Mouse (Mus musculus) CH12F3 (cell line): ENCODE data around the gene Syde2.

Experiments used
- in situ Hi-C: fragments of 300-500 bp; cut with MboI; formaldehyde crosslinking; loops from 2 replicates; pipeline ENCODE4 v1.14.3; 2020; ENCODE audit warnings: low sequenced_read_pairs

The Syde2 gene

DNA sequence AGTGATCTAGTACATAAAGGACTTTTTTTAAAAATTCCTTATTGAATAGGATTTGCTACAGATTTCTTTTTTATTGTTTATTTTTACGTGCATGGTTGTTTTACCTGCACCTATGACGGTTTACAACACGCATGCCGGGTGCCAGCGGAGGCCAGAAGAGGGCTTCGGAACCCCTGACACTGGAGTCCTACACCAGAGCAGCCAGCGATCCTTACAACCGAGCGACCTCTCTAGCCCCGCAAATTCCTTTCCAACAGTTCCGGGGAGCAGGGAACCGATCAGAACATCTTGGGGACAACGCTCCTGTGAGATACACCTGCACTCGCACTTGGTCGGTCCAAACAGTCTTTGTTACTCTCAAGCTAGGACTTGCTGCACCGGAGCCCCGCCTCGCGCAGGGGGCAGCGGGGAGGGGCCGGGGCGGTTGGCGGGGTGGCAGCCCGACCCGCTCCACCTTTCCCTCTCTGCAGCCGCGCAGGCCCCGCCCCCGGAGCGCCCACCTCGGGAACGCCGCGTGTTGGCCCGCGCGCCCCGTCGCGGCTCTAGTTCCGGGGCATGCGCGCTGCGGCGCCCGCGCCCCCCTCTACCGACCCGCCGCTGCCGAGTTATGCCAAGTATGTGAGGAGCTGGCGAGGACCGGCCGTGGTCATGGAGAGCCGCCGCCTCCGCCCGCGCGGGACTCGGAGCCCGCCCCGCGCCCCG lies at the start of gene Syde2:
Syde2 (plus strand) TSS at position 603 of the 702 bp plus-strand sequence.
- in situ Hi-C loops: no loop called here

DNA sequence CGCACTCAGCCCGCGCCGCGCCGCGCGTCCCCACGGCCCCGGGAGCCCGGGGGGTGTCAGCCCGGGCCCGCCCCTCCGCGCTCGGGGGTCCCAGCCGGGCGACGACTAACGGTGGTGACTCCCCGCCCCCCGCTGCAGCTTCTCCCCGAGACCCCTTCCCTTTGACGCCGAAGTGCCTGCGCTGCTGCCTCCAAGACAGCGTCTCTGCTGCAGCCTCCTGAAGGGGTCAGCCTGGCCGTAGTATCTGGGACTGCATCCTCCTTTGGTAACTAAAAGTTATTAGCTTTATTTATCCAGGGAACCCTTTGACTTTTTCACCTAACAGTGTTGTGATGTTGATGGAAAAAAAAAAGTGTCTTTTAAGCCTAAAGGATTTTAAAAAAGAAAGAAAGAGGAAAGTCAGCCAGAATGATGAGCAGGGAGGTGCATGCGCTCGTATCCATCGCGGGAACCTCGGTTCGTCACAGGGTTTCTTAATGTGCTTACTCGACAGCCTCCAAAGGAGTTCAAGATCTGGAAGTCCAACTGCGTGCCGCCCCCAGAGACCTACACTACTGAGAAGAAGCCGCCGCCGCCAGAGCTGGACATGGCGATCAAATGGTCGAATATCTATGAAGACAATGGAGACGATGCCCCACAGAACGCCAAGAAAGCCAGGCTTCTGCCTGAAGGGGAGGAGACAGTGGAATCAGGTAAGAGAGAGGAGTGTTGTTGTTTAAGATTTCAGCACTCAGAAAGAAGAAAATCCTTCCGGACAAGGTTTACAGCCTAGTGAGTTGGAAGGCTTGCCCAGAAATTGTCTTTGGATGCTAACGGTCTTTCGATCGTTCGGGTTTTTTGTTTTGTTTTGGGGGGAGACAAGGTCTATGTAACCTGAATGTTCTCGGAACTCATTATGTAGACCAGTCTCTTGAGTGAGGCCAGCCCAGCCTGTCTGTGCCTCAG lies 49.0 kb upstream of the Syde2 start:
- in situ Hi-C loops: no loop called here

- in situ Hi-C loops: no loop called here
These were observed 48.3 kb upstream of the Syde2 start for GRCm38 (mm10) chr3:145939402-145939801.

GRCm38 (mm10) chr3:145939971-145940370 lies 47.7 kb upstream of the Syde2 start:
- in situ Hi-C loops: loop anchor here (10.0 kb wide), 2 partner anchors 115 to 235 kb away; no protein-coding TSS in a partner anchor

DNA sequence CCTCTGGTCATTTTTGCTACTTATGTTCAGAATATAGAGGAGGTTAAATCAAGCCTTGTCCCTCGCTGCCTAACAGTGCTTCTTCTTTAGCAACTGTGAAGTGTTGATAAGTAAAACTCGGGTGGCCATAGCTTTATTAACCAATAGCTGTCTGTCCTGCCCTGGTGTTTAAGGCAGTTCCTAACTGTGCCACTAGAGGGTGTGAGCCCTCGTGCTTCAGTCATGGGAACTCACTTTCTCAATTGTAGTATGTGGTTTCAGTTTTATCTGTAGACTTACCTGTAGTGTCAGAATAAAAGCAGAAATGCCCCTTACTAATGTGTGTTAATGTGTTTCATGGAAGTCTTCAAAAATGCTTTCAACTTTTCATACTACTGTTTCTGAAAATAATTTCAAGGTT lies 45.7 kb upstream of the Syde2 start:
- in situ Hi-C loops: loop anchor here (10.0 kb wide), 2 partner anchors 113 to 233 kb away; no protein-coding TSS in a partner anchor

GRCm38 (mm10) chr3:145944348-145944747 lies 43.3 kb upstream of the Syde2 start:
- in situ Hi-C loops: loop anchor here (10.0 kb wide), 2 partner anchors 110 to 230 kb away; no protein-coding TSS in a partner anchor

- in situ Hi-C loops: loop anchor here (10.0 kb wide), 2 partner anchors 109 to 229 kb away; no protein-coding TSS in a partner anchor
These were observed 41.8 kb upstream of the Syde2 start for GRCm38 (mm10) chr3:145945904-145946303.

DNA sequence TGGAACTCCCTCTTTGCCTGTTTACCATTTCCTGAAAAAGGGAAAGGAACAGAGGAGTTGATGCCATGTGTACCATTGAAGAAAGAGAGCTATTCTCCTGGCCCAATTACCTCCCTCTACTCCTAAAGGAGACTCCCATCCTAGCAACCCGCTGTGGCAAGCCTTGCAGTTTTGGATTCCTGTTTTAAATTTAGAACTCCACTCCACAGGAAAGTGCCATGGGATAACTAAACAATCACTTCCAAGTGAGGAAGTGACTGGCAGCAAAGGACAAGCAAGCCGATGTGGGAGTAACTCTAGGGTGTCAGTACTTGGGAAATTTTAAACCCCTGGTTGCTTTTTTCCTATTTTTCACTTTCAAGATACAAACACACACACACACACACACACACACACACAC lies 41.0 kb upstream of the Syde2 start:
- in situ Hi-C loops: loop anchor here (10.0 kb wide), 2 partner anchors 108 to 228 kb away; no protein-coding TSS in a partner anchor

GRCm38 (mm10) chr3:145947539-145948204 lies 40.0 kb upstream of the Syde2 start:
- in situ Hi-C loops: loop anchor here (10.0 kb wide), 2 partner anchors 107 to 227 kb away; no protein-coding TSS in a partner anchor

GRCm38 (mm10) chr3:145950034-145950814 lies 37.4 kb upstream of the Syde2 start:
- in situ Hi-C loops: no loop called here

GRCm38 (mm10) chr3:145950815-145951130 lies 36.9 kb upstream of the Syde2 start:
- in situ Hi-C loops: no loop called here

DNA sequence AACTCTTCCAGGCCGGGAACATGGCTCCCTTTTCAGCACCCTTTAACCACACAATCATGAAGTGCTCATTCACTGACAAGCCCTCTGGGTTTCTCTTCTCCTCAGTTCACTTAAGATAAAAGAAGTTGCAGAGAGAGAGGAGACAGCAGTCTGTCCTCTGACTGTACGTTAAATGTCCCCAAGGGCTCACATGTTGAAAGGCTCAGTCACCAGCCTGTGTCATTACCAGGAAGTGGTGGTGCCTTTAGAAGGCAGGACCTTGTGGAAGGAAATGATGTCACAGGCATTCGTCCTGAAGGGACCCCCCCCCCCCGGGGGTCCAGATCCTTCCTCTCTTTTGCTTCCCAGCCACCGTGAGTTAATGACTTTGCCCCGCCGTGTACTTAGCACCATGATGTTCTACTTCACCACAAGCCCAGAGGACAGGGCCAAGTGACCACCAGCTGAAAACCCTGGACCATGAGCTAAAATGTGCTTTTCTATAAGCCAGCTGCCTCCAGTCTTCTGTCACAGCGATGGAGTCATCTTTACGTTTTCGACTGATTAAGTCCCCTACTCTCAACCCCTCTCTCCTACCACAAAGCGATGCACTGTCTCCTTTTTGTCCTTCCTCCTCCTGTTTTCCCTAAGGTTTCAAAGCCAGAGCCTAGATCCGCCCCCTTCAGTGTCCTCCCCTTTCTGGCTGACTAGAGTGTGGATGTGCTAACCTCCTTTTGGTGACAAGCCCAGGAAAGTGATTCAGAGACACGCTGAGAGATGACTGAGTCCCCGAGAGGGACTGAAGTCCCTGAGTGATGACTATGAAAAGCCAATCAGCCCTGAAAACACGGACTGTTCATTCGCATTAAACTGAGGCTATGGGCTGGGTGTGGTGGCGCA lies 36.1 kb upstream of the Syde2 start:
- in situ Hi-C loops: no loop called here

- in situ Hi-C loops: no loop called here
These were observed 34.7 kb upstream of the Syde2 start for GRCm38 (mm10) chr3:145952945-145953344.

DNA sequence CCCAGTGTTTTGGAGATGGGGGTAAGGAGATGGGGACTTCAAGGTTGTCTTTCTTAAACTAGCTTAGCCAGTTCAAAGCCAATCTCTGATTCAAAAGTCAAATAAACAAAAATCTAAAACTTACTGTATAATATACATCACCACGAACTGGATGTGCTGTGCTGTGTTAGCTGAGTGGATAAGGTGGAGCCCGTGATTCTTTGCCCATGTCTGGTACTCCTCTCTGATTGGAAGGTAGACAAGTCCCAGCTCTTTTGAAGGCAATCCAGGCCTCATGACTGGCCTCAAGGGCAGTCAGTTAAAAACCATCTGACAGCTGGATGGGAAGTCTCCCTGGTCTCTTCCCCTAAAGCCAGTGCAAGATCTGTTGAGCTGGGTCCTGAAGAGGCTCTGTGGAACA lies 34.3 kb upstream of the Syde2 start:
- in situ Hi-C loops: no loop called here

DNA sequence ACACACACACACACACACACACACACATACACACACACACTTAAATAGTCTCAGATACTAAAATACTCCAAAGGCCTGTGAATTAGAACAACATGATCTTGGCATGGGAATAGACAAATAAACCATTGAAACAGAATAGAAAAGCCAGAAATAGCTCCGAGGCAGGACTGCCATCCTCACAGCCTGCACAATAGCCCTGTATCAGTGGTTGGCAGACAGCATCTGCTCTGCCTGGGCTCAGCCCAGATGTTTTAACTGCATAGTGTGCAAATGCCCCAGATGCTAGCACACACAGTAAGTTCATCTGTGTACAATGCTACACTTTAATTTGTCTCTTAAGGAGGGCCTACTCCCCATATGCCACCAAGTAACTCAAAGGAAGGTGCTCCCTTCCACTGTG lies 27.8 kb upstream of the Syde2 start:
- in situ Hi-C loops: no loop called here

GRCm38 (mm10) chr3:145962411-145962810 lies 25.3 kb upstream of the Syde2 start:
- in situ Hi-C loops: no loop called here

DNA sequence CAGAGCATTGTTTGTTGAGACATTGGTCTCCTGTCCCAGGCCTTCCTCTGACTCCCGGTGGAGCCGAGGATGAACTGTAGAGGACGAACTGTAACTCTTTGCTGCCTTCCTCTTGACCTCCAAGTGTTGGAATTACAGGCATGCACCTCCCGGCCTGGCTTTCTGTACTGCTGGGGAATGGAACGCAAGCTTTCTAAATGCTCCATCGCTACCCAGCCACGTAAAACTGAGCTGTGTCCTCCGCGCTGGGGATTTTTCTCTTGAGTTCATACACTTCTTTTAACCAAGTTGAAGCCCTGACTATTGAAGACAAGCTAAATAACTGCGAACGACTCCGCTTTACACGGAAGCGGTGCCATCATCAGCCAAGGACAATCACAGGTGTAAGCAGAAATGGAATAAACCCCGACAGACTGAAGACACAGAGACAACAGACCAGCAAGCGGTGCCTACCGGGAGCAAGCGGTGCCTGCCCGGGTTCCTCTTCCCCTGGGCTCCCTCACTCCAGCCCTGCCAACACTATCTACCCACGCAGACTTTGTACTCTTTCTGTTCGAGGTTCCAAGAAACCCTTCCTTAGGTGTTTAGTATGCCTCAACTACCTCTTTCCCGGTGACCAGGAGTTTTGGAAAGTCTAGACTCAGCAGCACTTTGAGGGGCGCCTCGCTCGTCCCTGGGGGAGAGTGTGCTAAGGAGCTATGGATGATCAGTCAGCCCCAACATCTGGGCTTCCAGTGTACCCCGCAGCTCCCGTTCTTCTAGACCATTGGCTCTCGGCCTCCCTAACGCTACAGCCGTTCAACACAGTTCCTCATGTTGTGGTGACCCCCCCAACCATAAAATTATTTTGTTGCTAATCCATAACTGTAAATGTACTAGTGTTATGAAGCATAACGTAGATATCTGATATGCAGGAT lies 24.3 kb upstream of the Syde2 start:
- in situ Hi-C loops: no loop called here

GRCm38 (mm10) chr3:145964018-145964387 lies 23.7 kb upstream of the Syde2 start:
- in situ Hi-C loops: no loop called here
